Mouse (Mus musculus) gonadal fat pad, adult 2 months (tissue): ENCODE results near the gene Emc7. TPM values are rescaled to one million over a fixed set of nuclear protein-coding genes. Genes with fewer than 3 reads are reported as not detected.

Experiments used
- DNase-seq: peaks from one replicate; pipeline ENCODE4 v3.0.0-alpha.2; 2012; ENCODE audit warnings: low read depth
- polyA plus RNA-seq: library from polyadenylated mRNA; depleted of rRNA; stranded (reverse); fragments of >200 nt; gene quantifications from 2 replicates; pipeline ENCODE4 v1.2.3, GENCODE M21; 2012

Gene Emc7
- polyA plus RNA-seq, 1 experiment: 13.1 TPM

DNA sequence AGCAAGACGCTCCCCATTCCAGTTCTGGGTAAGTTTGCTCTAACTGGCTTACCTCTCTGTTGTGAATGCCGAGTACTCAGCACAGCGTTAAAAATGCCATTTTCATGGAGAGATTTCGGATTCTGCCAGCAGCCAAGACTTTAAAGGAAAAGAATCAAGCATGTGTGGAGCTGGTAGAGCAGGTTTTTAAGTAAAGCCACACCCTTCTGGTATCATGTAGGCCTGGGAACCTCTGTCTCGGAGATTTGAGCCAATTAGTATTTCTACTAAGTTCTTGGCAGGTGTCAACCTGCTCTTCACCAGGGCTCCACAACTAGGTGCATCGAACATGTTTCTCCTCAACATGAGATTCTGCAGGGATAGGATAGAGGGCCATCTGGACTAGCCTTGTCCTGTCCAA is 21.8 kb downstream of the Emc7 start:
- DNase-seq: no peak

DNA sequence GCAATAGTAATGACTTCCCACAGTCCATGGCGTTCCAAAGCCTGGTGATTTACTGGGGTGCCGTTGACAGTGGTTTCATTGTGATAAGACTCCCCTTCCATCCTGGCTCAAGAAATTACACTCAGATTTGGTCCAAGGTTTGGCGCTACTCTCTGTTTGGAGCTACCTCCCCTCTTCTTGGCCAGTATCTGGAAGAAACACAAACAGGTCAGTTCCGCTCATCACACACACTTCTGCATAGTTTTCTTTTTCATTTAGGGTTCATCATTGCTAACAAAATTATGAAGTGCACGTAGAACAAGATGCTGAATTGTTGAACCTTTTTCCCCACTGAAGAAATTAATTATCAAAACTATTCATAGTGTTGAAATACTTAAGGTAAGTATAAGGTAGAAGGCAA is 25.9 kb downstream of the Emc7 start, which contains the start of gene Chrm5:
Gene Chrm5 (minus strand): TSS at position 101 of the 400 bp plus-strand sequence.
- DNase-seq: no peak

DNA sequence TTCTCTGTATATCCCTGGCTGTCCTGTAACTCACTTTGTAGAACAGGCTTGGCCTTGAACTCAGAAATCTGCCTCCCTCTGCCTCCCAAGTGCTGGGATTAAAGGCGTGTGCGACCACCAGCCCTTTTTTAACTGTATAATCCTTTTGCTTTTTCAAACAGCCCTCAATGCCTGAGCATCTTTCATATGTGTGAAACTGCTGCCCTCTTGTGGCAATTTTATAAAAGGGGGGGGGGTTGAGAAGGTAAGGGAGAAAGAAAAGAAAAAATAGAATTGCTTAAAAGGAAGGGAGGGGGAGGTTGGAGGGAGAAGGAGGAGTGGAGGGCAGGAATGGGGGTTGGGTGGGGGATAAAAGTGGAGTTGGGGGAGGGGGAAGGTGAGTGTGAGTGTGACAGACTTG is 26.8 kb downstream of the Emc7 start:
- no peak for DNase-seq

DNA sequence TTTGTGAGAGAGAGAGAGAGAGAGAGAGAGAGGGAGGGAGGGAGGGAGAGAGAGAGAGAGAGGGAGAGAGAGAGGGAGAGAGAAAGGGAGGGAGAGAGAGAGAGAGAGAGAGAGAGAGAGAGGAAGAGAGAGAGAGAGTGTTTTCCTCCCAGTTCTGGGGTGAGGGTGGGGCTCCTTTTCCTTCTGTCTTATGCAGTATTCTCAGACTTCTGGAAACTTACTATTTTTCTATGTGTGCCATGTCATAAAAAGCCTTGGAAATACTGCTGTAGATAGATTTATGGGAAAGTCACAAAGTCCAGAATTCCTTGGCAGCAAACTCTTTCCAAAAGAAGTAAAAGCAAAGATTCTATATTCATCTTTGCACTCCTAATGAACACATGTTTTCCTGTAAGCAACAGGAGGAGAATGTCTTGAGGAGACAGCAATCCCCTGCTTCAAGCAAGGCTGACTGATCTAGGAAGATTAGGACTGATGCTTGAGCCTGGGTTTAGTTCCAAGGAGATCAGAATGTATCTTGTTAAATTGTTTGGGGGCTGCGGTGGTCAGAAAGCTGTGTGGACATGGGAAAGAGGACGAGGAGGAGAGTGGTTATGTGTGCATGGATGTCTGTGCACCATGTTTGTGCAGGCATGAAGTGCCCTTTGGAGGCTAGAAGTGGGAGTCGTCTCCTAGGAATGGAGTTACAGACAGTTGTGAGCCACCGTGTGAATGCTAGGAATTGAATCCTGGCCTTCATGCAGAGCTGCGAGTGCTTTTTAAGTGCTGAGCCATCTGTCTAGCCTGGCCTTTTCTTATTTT is 27.9 kb downstream of the Emc7 start:
- DNase-seq: no peak

DNA sequence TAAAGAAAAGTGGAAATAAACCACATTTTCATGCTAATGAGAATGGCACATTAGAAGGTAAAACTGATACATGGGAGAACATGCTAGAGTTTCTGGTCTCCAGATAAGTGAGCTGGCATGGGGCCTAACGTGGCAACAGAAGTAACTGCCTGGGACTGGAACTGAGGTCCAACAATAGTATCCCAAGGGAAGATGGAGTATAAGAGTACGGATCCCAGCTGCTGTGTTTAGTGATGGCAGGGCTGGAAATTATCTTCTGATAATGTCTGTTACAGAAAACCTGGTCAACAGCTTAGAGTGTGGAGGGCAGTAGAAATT is 28.5 kb downstream of the Emc7 start:
- DNase-seq: no peak

DNA sequence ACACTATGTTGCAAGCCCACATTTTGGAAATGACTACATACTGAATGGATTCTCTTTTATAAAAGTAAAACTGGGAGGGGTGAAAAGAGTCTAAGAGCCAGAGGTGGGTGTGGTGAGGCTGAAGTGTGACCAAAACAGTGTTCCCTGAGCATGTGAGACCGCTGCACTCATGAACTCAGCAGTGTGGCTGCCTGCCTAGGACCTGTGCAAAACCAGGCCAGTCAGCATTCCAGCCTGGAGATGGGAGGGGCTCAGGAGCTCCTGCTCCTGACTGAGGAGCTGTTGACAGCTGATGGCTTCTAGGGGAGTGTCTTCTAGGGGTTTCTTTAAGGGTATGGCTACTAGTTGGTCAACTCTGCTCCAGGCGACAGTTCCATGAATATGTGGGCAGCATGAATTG is 30.1 kb downstream of the Emc7 start:
- DNase-seq: no peak

DNA sequence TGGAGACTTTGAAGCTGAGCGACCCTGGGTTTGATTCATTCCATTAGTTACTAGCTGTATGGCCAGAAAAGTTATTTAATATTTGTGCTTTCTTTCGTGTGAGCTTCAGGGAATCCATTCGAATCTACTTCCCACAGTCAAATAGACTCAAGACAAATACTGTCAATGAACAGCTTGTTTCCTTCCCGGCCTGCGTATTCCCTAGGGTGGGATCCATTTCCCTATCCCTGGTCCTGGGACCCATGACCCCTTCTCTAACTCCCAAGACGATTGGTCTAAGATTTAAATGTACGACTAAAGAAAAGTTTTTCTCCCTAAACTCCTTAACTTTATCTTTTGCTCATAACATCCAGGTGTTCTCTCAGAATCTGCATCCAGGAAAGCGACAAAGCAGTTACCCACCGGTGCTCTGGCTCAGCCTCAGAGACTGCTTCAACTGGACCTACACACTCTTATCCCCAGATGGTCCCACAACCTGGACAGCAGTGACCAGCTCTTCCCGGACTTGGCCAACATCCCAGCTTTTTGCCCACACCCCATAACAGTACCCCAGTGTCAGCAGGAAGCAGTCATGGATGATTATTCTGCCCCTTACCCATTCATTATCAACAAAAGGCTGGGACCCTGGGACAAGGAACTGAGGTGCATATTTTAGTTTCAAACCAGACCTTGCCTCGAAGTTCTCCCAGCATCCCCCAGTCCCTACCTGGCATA is 35.8 kb downstream of the Emc7 start:
- no peak for DNase-seq

DNA sequence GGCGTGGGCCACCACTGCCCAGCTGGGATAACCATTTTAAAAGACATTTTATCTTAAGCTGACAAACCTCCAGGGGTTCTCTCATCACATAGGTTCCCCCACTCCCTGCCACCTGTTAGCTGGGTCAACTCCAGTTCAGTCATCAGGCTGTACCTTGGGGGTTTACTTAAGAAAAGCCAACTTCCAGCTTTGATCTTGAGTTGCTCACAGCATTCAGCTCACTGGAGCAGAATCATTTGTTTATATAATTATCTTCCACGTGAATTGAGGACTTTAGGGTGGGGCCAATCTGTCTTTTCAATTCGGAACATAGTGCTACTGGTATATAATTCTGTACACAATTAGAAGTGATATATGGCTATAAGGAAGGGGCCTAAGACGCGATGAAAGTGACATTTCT is 36.8 kb downstream of the Emc7 start:
- no peak for DNase-seq

DNA sequence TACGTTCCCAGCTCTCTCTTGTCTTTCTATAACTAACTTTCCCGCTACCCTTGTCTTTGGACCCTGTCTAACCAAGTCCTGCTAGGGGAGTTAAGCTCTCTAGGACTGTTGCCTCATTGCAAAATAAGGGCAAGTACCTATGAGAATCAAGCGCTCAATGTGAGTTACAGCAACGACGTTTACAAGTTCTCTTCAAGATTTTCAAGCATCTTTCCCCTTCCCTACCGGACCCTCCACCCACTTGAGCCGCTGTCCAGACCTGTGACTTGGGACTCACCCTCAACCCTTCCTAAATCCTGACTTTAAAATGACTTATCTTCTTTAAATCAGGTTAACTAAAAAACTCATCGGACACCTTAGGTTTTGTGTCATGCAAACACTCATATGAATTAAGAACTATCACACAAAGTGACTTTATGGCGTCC is 37.6 kb downstream of the Emc7 start:
- DNase-seq: no peak

DNA sequence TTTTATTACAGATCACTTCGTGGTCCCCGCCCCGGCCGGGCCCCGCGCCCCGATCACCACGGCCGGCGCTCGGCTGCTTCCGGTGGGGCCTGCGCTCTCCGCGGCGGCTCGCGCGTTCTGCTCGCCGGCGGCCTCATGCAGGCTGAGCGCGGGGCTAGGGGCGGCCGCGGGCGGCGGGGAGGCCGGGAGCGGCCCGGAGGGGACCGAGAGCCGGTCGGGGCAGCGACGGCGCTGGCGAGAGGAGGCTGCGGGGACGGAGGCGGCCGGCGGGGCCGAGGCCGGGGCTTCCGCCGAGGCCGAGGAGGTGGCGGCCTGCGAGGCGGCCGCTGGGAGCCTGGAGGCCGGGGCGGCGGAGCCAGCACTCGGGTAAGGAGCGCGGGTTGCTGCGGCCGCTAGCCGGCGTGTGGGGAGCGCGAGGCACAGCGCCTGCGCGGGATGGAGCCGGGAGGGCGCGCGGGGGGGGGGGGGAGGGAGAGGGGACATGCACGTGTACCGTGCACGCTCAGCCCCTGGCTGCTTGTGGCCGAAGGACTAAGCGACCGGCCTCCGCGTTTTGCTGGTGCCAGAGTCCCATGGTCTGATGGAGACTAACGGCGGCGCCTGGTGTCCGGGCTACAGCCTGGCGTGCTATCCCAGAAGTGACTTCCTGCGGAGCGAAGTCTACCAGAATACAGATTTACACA is 38.2 kb downstream of the Emc7 start, which contains the start of gene Aven:
Gene Aven (plus strand): TSS at position 109 of the 683 bp plus-strand sequence.
- DNase-seq: no peak

DNA sequence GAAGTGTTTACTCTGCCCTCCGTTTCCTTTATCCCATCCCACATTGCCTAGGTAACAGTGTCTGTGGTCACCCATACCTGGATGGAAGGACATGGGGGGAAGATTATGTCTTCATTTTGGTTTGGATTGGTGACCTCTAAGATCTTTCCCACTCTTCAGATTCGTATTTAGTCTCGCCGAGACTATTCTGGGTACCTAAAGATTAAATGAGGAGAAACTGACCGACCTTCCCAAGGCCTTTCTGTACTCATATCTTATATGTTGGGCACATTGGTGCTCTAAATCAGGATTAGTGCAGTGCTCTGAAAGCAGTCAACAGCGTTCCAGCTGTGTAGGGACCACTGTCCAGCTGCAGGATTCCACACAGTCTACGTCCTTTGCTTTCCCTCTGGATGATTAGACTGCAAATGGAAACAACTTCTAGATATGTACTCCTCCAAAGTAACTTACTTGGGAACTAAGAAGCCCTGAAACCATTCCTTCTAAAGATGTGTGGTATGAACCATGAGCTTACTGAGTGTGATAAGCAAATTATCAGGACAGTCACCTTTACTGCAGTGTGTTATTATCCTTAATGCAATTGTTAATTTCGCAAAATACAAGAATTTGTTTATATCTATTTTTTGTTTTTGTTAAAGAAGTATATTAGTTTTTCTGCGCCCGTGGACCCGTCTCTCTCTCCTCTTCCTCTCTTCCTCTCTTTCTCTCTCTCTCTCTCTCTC is 38.9 kb downstream of the Emc7 start:
- no peak for DNase-seq

DNA sequence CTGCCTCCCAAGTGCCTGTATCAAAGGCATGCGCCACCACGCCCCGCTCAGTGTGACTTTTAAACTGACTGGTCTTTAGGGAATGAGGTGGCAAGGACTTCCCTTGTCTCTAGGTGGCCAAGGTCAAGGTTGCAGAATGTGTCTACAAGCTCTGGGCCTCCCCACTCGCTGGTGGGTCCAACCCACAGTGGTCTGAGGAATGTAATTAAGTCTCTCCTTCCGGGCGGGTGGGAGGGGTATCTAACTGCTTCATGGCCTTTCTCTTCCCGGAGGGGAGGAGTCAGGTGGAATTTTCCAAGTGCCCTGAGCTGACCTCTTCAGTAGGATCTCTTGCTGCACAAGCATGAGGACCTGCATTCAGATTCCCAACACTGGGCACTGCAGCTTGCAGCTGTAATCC is 43.1 kb downstream of the Emc7 start:
- DNase-seq: no peak

DNA sequence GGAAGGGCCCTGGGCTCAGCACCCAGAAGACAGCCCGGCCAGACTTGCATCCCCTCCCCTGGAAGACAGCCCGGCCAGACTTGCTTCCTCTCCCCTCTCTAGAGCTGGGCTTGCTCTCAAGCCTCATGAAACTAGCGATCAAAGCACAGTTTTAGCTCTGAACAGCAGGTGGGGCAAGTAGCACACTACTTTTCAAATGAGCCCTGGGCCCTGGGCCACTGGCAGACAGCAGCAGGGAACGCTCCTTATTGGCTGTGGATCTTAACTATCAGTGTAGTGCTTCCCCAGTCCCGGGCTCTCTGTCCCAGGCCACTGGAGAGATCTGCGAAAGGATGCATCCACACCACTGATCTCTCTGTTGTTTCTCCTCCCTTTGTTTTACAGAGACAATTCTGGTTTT is 46.4 kb downstream of the Emc7 start:
- DNase-seq: no peak

DNA sequence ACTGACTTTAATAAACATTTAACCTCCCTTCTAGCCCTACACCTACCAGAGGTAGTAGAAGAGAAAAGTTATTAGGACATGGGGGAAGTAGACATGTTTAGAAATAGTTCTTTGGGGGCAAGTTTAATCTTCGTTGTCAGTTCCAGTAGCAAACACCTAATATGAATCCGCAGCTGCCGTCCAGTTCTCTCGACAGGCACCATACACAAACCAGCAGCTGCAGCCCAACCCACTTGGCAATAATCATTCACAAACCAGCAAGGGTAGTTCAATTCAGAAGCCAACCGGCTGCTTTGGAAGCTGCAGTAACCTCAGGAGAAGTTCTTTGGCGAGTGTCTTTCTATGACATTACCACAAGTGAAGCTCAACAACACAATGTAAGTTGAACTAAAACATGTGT is 49.2 kb downstream of the Emc7 start:
- no peak for DNase-seq

DNA sequence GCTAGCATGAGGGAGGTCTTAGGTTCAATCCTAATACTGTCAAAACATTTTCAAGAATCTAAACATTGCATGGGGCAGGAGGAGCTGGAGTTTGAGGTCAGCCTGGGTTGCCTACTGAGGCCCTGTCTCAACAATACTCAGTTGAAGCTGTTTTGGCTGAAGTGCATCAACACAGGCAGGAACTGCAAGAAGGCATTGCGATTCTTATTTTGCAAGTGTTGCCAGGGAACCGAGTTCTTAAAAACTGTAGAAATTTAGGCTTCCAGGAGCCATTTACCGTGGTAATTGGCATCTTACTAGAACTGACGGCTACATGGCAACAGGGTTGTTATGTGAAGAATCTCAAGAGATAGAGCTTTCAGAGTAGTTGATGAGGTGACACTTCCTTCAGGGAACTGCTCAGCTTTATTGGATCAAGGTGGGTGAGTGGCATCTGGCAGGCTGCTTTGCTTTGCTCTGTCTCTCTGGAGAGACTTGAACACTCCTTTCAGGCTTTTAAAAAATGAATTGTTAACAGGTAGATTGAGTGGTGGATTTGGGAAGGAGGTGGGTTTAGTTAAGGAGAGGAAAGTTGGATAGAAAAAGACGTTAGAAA is 52.1 kb downstream of the Emc7 start:
- no peak for DNase-seq

DNA sequence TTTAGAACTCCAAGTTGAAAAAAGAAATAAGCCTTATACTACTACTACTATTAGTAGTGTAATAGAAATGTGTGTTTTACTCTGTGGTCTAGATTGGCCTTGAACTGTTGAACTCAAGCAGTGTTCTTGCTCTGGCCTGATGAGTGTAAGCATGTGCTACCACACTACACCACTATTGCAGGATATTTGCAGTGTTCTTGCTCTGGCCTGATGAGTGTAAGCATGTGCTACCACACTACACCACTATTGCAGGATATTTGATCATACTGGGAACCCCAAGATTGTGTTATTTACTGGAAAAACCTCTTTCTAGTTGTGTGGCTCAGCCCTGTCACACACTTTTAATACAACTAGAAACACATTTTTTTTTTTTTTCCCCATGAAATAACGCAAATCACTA is 52.6 kb downstream of the Emc7 start:
- no peak for DNase-seq

DNA sequence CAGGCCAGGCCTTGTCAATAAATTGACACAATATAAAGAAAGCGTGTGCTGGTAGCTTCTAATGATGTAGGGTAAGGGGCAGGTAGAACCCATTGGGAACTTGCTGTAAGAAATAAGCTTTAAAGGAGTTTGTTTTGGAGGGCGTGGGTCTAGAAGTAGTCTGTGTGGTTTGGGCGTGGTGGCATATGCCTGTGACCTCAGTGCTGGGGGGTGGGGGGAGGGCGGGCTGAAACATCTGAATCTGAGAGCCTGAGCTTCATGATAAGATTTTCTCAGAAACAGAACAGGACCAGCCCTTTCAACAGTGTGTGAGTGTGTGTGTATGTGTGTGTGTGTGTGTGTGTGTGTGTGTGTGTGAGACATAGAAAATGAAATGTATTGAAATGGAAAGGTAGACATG is 55.3 kb downstream of the Emc7 start:
- no peak for DNase-seq

DNA sequence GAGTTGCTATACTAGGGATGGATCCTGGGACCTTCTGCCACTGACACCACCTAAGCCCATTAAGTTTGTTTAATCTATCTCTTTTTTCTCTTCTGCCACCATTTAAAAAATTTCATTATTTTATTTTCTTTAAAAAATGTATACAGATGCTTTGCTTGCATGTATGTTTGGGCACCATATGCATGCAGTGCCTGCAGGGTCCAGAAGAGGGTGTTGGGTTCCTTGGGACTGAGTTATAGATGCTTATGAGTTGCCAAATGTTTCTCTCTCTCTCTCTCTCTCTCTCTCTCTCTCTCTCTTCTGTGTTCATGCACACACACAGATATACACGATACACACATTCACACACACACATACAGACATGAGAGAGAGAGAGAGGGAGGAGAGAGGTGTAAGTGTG is 58.2 kb downstream of the Emc7 start:
- DNase-seq: no peak

DNA sequence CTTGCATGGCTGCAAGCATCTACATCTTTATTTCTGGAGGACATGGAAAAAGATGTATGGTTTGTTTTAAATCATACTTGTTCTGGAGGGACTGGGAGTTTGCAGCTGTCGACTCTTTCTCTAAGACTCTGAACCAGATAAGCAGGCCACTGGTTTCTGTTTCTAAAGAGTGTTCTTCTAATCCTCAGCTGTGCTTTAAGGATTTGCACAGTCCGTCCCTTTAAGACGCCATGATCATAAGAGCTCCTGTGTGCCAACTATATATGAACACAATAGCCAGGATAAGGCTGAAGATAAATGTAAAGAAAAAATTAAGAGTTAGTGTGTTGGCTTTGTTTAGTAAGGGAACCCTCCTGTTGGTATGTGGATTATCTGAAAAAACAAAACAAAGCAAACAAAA is 61.9 kb downstream of the Emc7 start:
- no peak for DNase-seq

DNA sequence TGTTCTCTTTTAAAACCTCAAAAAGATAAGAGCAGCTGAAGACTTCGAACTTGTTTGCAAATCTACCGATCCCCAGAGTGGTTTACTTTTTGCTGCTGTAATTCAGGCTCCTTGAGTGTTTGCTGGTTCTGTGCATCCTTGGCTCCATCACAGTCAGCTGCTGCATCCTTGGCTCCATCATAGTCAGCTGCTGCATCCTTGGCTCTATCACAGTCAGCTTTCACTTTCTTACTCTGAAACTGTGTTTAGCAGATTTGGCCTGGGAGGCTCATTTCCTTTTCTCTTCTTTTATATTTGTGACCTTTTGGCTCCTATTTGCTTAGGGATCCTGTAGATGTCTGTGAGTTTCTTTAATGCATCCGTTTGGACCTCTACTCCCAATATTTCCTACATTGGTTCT is 62.4 kb downstream of the Emc7 start:
- no peak for DNase-seq

DNA sequence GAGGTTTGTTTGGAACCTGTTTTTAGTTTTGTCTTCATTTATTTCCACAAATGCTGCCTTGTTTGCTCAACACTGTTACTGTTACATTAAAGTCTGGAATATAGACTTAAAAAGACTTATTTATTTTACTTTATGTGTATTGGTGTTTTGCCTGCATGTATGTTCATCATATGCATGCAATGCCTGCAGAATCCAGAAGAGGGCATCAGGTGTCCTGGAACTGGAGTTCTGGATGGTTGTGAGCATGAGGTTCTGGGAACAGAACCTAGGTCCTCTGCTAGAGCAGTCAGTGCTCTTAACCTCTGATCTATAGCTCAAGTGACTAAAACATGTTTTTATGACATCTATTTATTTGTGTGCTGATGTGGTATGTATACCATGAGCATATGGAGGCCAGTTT is 63.7 kb downstream of the Emc7 start:
- DNase-seq: no peak
